ENCODE assay signal across 8 mouse cellular contexts in genomic region chr14:25927562-25927881, GRCm38 (mm10). TPM values are rescaled to one million over a fixed set of nuclear protein-coding genes. Genes with fewer than 3 reads are reported as not detected.
DNase-seq lines count a peak whose midpoint lies in the region; ATAC-seq and TF ChIP-seq lines count a peak whose summit lies in the region.
"Not testable (repeated sequence)": the region's sequence is repeated elsewhere in the genome, so short reads cannot be mapped to it uniquely, and the experiment has no call there.

Tmem254a (minus strand) TSS chr14:25927672.

- H3K27ac ChIP-seq in forebrain, embryonic 13.5 days; hindbrain, embryonic 11.5 days (ENCODE audit: low read depth, low read length); kidney, adult 2 months (ENCODE audit: insufficient read depth, low read depth, low read length); limb, embryonic 14.5 days (replicated peaks; ENCODE audit: low read depth, low read length); lung, postnatal 0 days (ENCODE audit: low read length); midbrain, postnatal 0 days (ENCODE audit: low read depth, low read length); stomach, postnatal 0 days (replicated peaks): not testable (repeated sequence)

- TF ChIP-seq EP300 in lung, postnatal 0 days (IDR thresholded peaks at IDR 0.05); stomach, postnatal 0 days (optimal IDR thresholded peaks at IDR 0.05): not testable (repeated sequence)

- POLR2A ChIA-PET in Patski (lab: Charles Lee): not testable (repeated sequence)

- CTCF ChIA-PET in Patski (lab: Charles Lee): not testable (repeated sequence)

- DNase-seq in Patski (ENCODE audit: low read depth, low spot score); hindbrain, embryonic 11.5 days (ENCODE audit: low spot score); kidney, adult 2 months; limb, embryonic 14.5 days (ENCODE audit: low spot score); lung, postnatal 0 days (ENCODE audit: low spot score); midbrain, postnatal 0 days (ENCODE audit: low spot score); stomach, postnatal 0 days (ENCODE audit: low spot score): not testable (repeated sequence)

- TF ChIP-seq CTCF in Patski (IDR thresholded peaks at IDR 0.05); kidney, adult 2 months (conservative IDR thresholded peaks at IDR 0.05; ENCODE audit: insufficient read depth, insufficient read length, low read depth, low read length); lung, postnatal 0 days (IDR thresholded peaks at IDR 0.05); midbrain, postnatal 0 days (IDR thresholded peaks at IDR 0.05); stomach, postnatal 0 days (IDR thresholded peaks at IDR 0.05; ENCODE audit: low read depth): not testable (repeated sequence)

- not testable (repeated sequence) for H3K27me3 ChIP-seq in Patski; forebrain, embryonic 13.5 days; hindbrain, embryonic 11.5 days (ENCODE audit: control insufficient read depth, insufficient read depth, low read length); kidney, adult 2 months (replicated peaks; ENCODE audit: control insufficient read depth, insufficient read depth, low read length); limb, embryonic 14.5 days (ENCODE audit: control insufficient read depth, insufficient read depth, low read length); lung, postnatal 0 days (replicated peaks; ENCODE audit: insufficient read depth, low read length); midbrain, postnatal 0 days (ENCODE audit: insufficient read depth, low read length); stomach, postnatal 0 days (ENCODE audit: control insufficient read depth, insufficient read depth, low read length)

- H3K4me3 ChIP-seq in forebrain, embryonic 13.5 days; hindbrain, embryonic 11.5 days (ENCODE audit: low read depth, low read length); kidney, adult 2 months (ENCODE audit: insufficient read depth, low read depth, low read length); limb, embryonic 14.5 days (replicated peaks; ENCODE audit: low read length); lung, postnatal 0 days (ENCODE audit: low read depth, low read length); midbrain, postnatal 0 days (ENCODE audit: low read depth, low read length); stomach, postnatal 0 days (ENCODE audit: low read depth, low read length): not testable (repeated sequence)

- WGBS in forebrain, embryonic 13.5 days: no CpG with 5 or more reads among the region's 10 CpGs
- WGBS in hindbrain, embryonic 11.5 days: no CpG with 5 or more reads among the region's 10 CpGs
- WGBS in kidney, adult 2 months: no CpG with 5 or more reads among the region's 10 CpGs
- WGBS in limb, embryonic 14.5 days: no CpG with 5 or more reads among the region's 10 CpGs
- WGBS in lung, postnatal 0 days: no CpG with 5 or more reads among the region's 10 CpGs
- no CpG with 5 or more reads among the region's 10 CpGs for WGBS in midbrain, postnatal 0 days
- no CpG with 5 or more reads among the region's 10 CpGs for WGBS in stomach, postnatal 0 days

- not testable (repeated sequence) for TF ChIP-seq POLR2A in kidney, adult 2 months (IDR thresholded peaks at IDR 0.05; ENCODE audit: low read depth, low read length); limb, embryonic 14.5 days (IDR thresholded peaks at IDR 0.05; ENCODE audit: borderline replicate concordance, extremely low read depth, insufficient read depth, insufficient read length)

- in situ Hi-C loops in Patski (cut with MboI; ENCODE audit: low pct_unique_long_range_greater_than_20kb): not testable (repeated sequence)

- not testable (repeated sequence) for H3K4me1 ChIP-seq in forebrain, embryonic 13.5 days; hindbrain, embryonic 11.5 days (replicated peaks; ENCODE audit: control insufficient read depth, insufficient read depth, low read length); kidney, adult 2 months (ENCODE audit: control insufficient read depth, insufficient read depth, low read length); limb, embryonic 14.5 days (ENCODE audit: control insufficient read depth, insufficient read depth, low read length); lung, postnatal 0 days (ENCODE audit: insufficient read depth, low read depth, low read length); midbrain, postnatal 0 days (ENCODE audit: insufficient read depth, low read length); stomach, postnatal 0 days (replicated peaks; ENCODE audit: control insufficient read depth, insufficient read depth)

- H3K36me3 ChIP-seq in forebrain, embryonic 13.5 days (ENCODE audit: poor library complexity, severe bottlenecking); hindbrain, embryonic 11.5 days (ENCODE audit: control insufficient read depth, insufficient read depth, low read length); kidney, adult 2 months (ENCODE audit: control insufficient read depth, insufficient read depth, low read length); limb, embryonic 14.5 days (ENCODE audit: control insufficient read depth, insufficient read depth, low read length); lung, postnatal 0 days (ENCODE audit: insufficient read depth, low read length); midbrain, postnatal 0 days (ENCODE audit: insufficient read depth, low read length); stomach, postnatal 0 days (ENCODE audit: control insufficient read depth, insufficient read depth, low read length): not testable (repeated sequence)

- ATAC-seq in Patski: peak; percentile 69
- ATAC-seq in forebrain, embryonic 13.5 days: peak; percentile 71
- 0 out of 2 replicates have a peak, but pooled peaks have one; percentile 54 for ATAC-seq in hindbrain, embryonic 11.5 days (ENCODE audit: low FRiP score)
- peak; percentile 88 for ATAC-seq in limb, embryonic 14.5 days (ENCODE audit: low FRiP score, low read depth)
- ATAC-seq in lung, postnatal 0 days: peak; percentile 86
- ATAC-seq in midbrain, postnatal 0 days (ENCODE audit: low FRiP score): peak; percentile 81; the same call in 1 of the 2 replicates
- ATAC-seq in stomach, postnatal 0 days (ENCODE audit: low FRiP score, low TSS enrichment): peak; percentile 89

- not testable (repeated sequence) for H3K4me2 ChIP-seq in forebrain, embryonic 13.5 days; hindbrain, embryonic 11.5 days (replicated peaks; ENCODE audit: low read depth, low read length); limb, embryonic 14.5 days (replicated peaks; ENCODE audit: low read depth, low read length, severe bottlenecking); lung, postnatal 0 days (replicated peaks; ENCODE audit: low read depth, low read length); midbrain, postnatal 0 days (ENCODE audit: low read depth, low read length, poor library complexity, severe bottlenecking); stomach, postnatal 0 days (replicated peaks; ENCODE audit: low read depth)

- not testable (repeated sequence) for H3K9ac ChIP-seq in forebrain, embryonic 13.5 days; hindbrain, embryonic 11.5 days (ENCODE audit: low read depth, low read length); limb, embryonic 14.5 days (ENCODE audit: low read depth, low read length, severe bottlenecking); lung, postnatal 0 days (replicated peaks; ENCODE audit: low read depth); midbrain, postnatal 0 days (replicated peaks; ENCODE audit: low read length, poor library complexity, severe bottlenecking); stomach, postnatal 0 days (ENCODE audit: low read length)

- not testable (repeated sequence) for H3K9me3 ChIP-seq in forebrain, embryonic 13.5 days (replicated peaks); hindbrain, embryonic 11.5 days (ENCODE audit: control insufficient read depth, low read length); limb, embryonic 14.5 days (ENCODE audit: control insufficient read depth, low read length); lung, postnatal 0 days (ENCODE audit: low read length); midbrain, postnatal 0 days (ENCODE audit: low read length); stomach, postnatal 0 days (ENCODE audit: control insufficient read depth, low read length)

RNA-seq across cellular contexts. Expression of gene Tmem254a, which starts in this region (rescaled TPM):
- polyA plus RNA-seq in Patski (2021): 7.4 TPM
- polyA plus RNA-seq in forebrain, embryonic 13.5 days (2015; fragmentation: Nextera tagmentation; extraction: Ambion mirVana): 2.5 and 3.4 TPM in 2 replicates
- 3.3 and 3.6 TPM in 2 replicates for polyA plus RNA-seq in hindbrain, embryonic 11.5 days (2014; fragmentation: Nextera tagmentation; extraction: Ambion mirVana)
- polyA plus RNA-seq in kidney, adult 2 months (2012; rRNA removed): 17.9 and 25.9 TPM in 2 replicates
- polyA plus RNA-seq in limb, embryonic 14.5 days (2012; rRNA removed): 2.5 and 4.0 TPM in 2 replicates
- 3.8 and 7.6 TPM in 2 replicates for polyA plus RNA-seq in limb, embryonic 14.5 days (2014; fragmentation: Nextera tagmentation; extraction: Ambion mirVana)
- polyA plus RNA-seq in lung, postnatal 0 days (2015; fragmentation: Nextera tagmentation; extraction: Ambion mirVana): 4.5 and 4.6 TPM in 2 replicates
- 9.9 and 11.2 TPM in 2 replicates for total RNA-seq in midbrain, postnatal 0 days (2014; rRNA removed)
- polyA plus RNA-seq in midbrain, postnatal 0 days (2015; fragmentation: Nextera tagmentation; extraction: Ambion mirVana): 6.5 and 10.4 TPM in 2 replicates
- 4.2 TPM in 2 replicates for polyA plus RNA-seq in stomach, postnatal 0 days (2015; fragmentation: Nextera tagmentation; extraction: Ambion mirVana)
